Mouse (Mus musculus) duodenum, adult 2 months (tissue): Measurements from ENCODE around the gene Lbhd2. TPM values are rescaled to one million over a fixed set of nuclear protein-coding genes. Genes with fewer than 3 reads are reported as not detected.

ENCODE experiments used
- polyA plus RNA-seq: library from polyadenylated mRNA; depleted of rRNA; stranded (reverse); fragments of >200 nt; gene quantifications from 2 replicates; pipeline ENCODE4 v1.2.3, GENCODE M21; 2012; ENCODE audit warnings: low replicate concordance; rRNA removed

The Lbhd2 gene
- polyA plus RNA-seq, result 0.58 TPM in 1 of 2 replicates, not detected in the other

GRCm38 (mm10) chr12:111406622-111407021 is at the start of gene Lbhd2:
Gene Lbhd2, plus strand, starts transcription at chr12:111406809.

GRCm38 (mm10) chr12:111377376-111377973 is 29.1 kb upstream of the Lbhd2 start, which contains the start of gene Cdc42bpb:
Gene Cdc42bpb, minus strand, starts transcription at chr12:111377718.

GRCm38 (mm10) chr12:111416921-111417779 is 10.5 kb downstream of the Lbhd2 start, which contains the start of gene Exoc3l4:
Gene Exoc3l4, plus strand, starts transcription at chr12:111417017.

GRCm38 (mm10) chr12:111442309-111443010 is 35.9 kb downstream of the Lbhd2 start, which contains the start of gene Tnfaip2:
Gene Tnfaip2, plus strand, starts transcription at chr12:111442469.

Other genes starting within 250 kb of the Lbhd2 start
- gene Traf3, start 240.4 kb upstream of the Lbhd2 start, polyA plus RNA-seq, result 9.2 and 14.2 TPM in 2 replicates
- gene 4930595D18Rik, start 222.3 kb upstream of the Lbhd2 start, polyA plus RNA-seq, result not detected in 2 replicates
- gene Amn, start 135.7 kb upstream of the Lbhd2 start, polyA plus RNA-seq, result 90.2 and 1,263 TPM in 2 replicates
- gene Cdc42bpb, start 29.1 kb upstream of the Lbhd2 start, polyA plus RNA-seq, result 253 and 399 TPM in 2 replicates
- 475 and 938 TPM in 2 replicates for gene Exoc3l4, start 10.2 kb downstream of the Lbhd2 start, polyA plus RNA-seq
- 8.2 and 13.2 TPM in 2 replicates for gene Tnfaip2, start 35.7 kb downstream of the Lbhd2 start, polyA plus RNA-seq
- gene Gm266, start 79.0 kb downstream of the Lbhd2 start, polyA plus RNA-seq, result 0.40 and 0.56 TPM in 2 replicates
- 70.5 and 96.8 TPM in 2 replicates for gene Eif5, start 131.2 kb downstream of the Lbhd2 start, polyA plus RNA-seq
- 14.8 and 19.2 TPM in 2 replicates for gene Mark3, start 167.7 kb downstream of the Lbhd2 start, polyA plus RNA-seq